Mouse (Mus musculus) embryonic facial prominence, embryonic 14.5 days (tissue): ENCODE results near the gene Esr2. TPM values are rescaled to one million over a fixed set of nuclear protein-coding genes. Genes with fewer than 3 reads are reported as not detected.

Experiments
- ATAC-seq: fragments of 200-750 bp; cut with Nextera tagmentation; 2 replicates; pipeline ENCODE4 v1.8.0; 2017; ENCODE audit warnings: low read depth, moderate number of reproducible peaks, moderate TSS enrichment
- DNase-seq: peaks from one replicate; pipeline ENCODE4 v3.0.0-alpha.2; 2015; ENCODE audit warnings: low spot score
- H3K27ac ChIP-seq: fragments of 300-500 bp; sonication (generic); replicated peaks from 2 replicates; pipeline ENCODE4 v1.5.1; 2014; ENCODE audit warnings: low read depth, mild to moderate bottlenecking, low read length, moderate library complexity
- H3K27me3 ChIP-seq: fragments of 300-500 bp; sonication (generic); replicated peaks from 2 replicates; pipeline ENCODE4 v1.6.1; 2014; ENCODE audit warnings: low read length; ENCODE audit not compliant: control insufficient read depth, insufficient read depth
- H3K36me3 ChIP-seq: fragments of 300-500 bp; sonication (generic); 2 replicates; pipeline ENCODE4 v1.6.1; 2014; ENCODE audit warnings: low read length, mixed read lengths; ENCODE audit not compliant: control insufficient read depth, insufficient read depth
- H3K4me1 ChIP-seq: fragments of 300-500 bp; sonication (generic); 2 replicates; pipeline ENCODE4 v1.6.1; 2014; ENCODE audit warnings: antibody characterized with exemption, low read length; ENCODE audit not compliant: control insufficient read depth, insufficient read depth
- H3K4me2 ChIP-seq: fragments of 300-500 bp; sonication (generic); 2 replicates; pipeline ENCODE4 v1.6.1; 2014; ENCODE audit warnings: low read depth, mild to moderate bottlenecking, low read length, moderate library complexity, mixed read lengths
- H3K4me3 ChIP-seq: fragments of 300-500 bp; sonication (generic); 2 replicates; pipeline ENCODE4 v1.5.1; 2014; ENCODE audit warnings: low read depth, mild to moderate bottlenecking, low read length
- H3K9ac ChIP-seq: fragments of 300-500 bp; sonication (generic); 2 replicates; pipeline ENCODE4 v1.6.1; 2014; ENCODE audit warnings: low read depth, mild to moderate bottlenecking, low read length, moderate library complexity, mixed read lengths
- H3K9me3 ChIP-seq: fragments of 300-500 bp; sonication (generic); 2 replicates; pipeline ENCODE4 v1.6.1; 2016; ENCODE audit warnings: low read length; ENCODE audit not compliant: control insufficient read depth
- WGBS: fragments of 180-500 bp; shearing (Covaris S2); extraction: QIAGEN DNeasy Blood & Tissue Kit; methylation state at CpG from one replicate; pipeline ENCODE4 v1.1.7; 2014; 5-methylcytosine and 5-hydroxymethylcytosine counted together
- polyA plus RNA-seq: library from polyadenylated mRNA; unstranded; fragments of >200 nt; fragmentation: Nextera tagmentation; extraction: Ambion mirVana; gene quantifications from 2 replicates; pipeline ENCODE4 v1.2.1, GENCODE M21; 2014

Esr2 gene
- polyA plus RNA-seq, 1 experiment from 2014 or later, result not detected

- WGBS, result 75% methylated on average over 4 of the region's 4 CpGs
- Histone ChIP-seq H3K9ac (no peak overlapping the region), H3K9me3 (no peaks in the 10 kb centered on the region), H3K4me1 (no peaks in the 10 kb centered on the region), H3K27me3 (no peaks in the 10 kb centered on the region), H3K4me2 (no peak overlapping the region), H3K4me3 (no peak overlapping the region), H3K36me3 (no peaks in the 10 kb centered on the region), H3K27ac (no peak overlapping the region)
- DNase-seq (no peak), ATAC-seq (no peak)
These were observed 44.5 kb downstream of the Esr2 start for GRCm38 (mm10) chr12:76132591-76132990.

DNA sequence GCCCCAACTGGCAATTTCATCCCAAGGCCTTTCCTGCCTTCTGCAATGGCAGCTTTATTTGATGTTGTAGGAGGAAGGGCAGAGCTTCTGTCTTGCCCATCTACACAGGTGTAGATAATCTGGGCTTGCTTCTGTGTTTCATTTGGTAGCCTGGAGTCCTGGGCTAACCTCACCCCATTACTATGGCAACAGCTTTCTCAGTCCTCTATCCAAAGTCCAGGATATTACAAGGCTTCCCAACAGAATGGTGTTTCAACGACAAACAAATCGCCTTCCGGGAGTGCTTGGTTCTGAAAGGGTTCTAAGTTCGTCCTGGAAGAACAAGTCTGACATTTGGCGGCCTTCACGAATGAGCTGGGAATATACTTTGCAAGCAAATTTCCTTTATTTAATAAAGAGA lies 46.2 kb downstream of the Esr2 start:
- WGBS, result 85% methylated on average over 6 of the region's 6 CpGs
- no peaks in the 10 kb centered on the region for H3K9me3 ChIP-seq

DNA sequence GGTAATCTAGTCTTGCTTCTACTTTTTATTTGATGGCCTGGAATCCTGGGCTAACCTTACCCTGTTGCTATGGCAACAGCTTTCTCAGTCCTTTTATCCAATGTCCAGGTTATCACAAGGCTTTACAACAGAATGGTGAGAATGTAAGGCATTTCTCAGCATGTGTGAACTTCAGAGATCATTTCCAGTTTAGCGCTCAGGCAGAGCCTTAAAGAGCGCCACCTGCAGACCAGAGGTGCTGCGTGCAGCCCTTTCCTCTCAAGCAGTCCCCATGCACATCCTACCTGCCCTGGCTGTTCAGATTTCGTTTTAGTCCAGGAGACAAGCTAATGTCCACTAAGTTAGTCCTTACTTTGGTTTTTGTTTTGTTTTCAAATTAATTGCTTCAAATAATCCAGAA lies 46.8 kb downstream of the Esr2 start:
- Histone ChIP-seq H3K27ac (no peak overlapping the region), H3K4me2 (no peak overlapping the region), H3K4me3 (no peak overlapping the region), H3K27me3 (no peaks in the 10 kb centered on the region), H3K9me3 (no peaks in the 10 kb centered on the region), H3K9ac (no peak overlapping the region), H3K4me1 (no peaks in the 10 kb centered on the region), H3K36me3 (no peaks in the 10 kb centered on the region)
- DNase-seq (peak; percentile 22), ATAC-seq (no peak)
- 25% methylated on average over 4 of the region's 4 CpGs for WGBS

More for the DNA sequence above, 46.2 kb downstream of the Esr2 start:
- Histone ChIP-seq H3K27me3 (no peaks in the 10 kb centered on the region), H3K9ac (no peak overlapping the region), H3K27ac (no peak overlapping the region), H3K4me1 (no peaks in the 10 kb centered on the region), H3K4me3 (no peak overlapping the region), H3K36me3 (no peaks in the 10 kb centered on the region), H3K4me2 (no peak overlapping the region)
- ATAC-seq, result no peak
- no peak for DNase-seq

GRCm38 (mm10) chr12:76128831-76129230 lies 48.2 kb downstream of the Esr2 start:
- WGBS, result 81% methylated on average over 10 of the region's 10 CpGs

DNA sequence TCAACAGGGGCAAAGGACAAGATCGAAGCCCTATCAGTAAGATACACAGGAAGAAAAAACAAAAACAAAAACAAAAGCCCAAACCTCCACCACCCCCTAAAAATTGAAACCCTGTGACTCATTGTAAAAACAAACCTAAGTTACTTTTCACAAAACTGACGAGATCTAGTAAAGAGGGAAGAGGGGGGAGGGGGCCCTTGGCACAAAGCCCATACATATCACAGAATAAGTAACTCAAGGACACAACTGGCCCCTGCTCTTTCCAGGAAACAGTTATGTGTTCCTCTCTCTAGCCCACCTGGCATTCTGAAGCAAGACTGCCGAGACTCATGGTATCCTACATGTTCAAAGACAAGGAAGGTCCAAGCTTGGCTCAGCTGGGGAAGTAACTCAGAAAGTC lies 48.8 kb downstream of the Esr2 start:
- Histone ChIP-seq H3K9ac (no peak overlapping the region), H3K27ac (no peak overlapping the region), H3K9me3 (no peaks in the 10 kb centered on the region), H3K27me3 (no peaks in the 10 kb centered on the region), H3K4me3 (no peak overlapping the region), H3K36me3 (no peaks in the 10 kb centered on the region), H3K4me1 (no peaks in the 10 kb centered on the region), H3K4me2 (no peak overlapping the region)
- ATAC-seq, result no peak
- 51% methylated on average over 3 of the region's 3 CpGs for WGBS
- DNase-seq, result no peak

More at GRCm38 (mm10) chr12:76128831-76129230, 48.2 kb downstream of the Esr2 start:
- Histone ChIP-seq H3K27me3 (no peaks in the 10 kb centered on the region), H3K4me1 (no peaks in the 10 kb centered on the region), H3K36me3 (no peaks in the 10 kb centered on the region), H3K4me3 (no peak overlapping the region), H3K27ac (no peak overlapping the region), H3K4me2 (no peak overlapping the region), H3K9ac (no peak overlapping the region), H3K9me3 (no peaks in the 10 kb centered on the region)
- ATAC-seq, result no peak
- no peak for DNase-seq

- H3K36me3 ChIP-seq, result no peaks in the 10 kb centered on the region
- H3K4me1 ChIP-seq, result no peaks in the 10 kb centered on the region
- DNase-seq (no peak), ATAC-seq (no peak)
- H3K27me3 ChIP-seq, result no peaks in the 10 kb centered on the region
- H3K27ac ChIP-seq, result no peak overlapping the region
- no peak overlapping the region for H3K4me2 ChIP-seq
- H3K4me3 ChIP-seq, result no peak overlapping the region
- 79% methylated on average over 6 of the region's 6 CpGs for WGBS
- no peaks in the 10 kb centered on the region for H3K9me3 ChIP-seq
- H3K9ac ChIP-seq, result no peak overlapping the region
These were observed 53.8 kb downstream of the Esr2 start for GRCm38 (mm10) chr12:76123223-76123622.

- H3K4me2 ChIP-seq, result no peak overlapping the region
- no peaks in the 10 kb centered on the region for H3K4me1 ChIP-seq
- H3K36me3 ChIP-seq, result no peaks in the 10 kb centered on the region
- DNase-seq, result peak; percentile 11
- H3K4me3 ChIP-seq, result no peak overlapping the region
- no peak for ATAC-seq
- no peaks in the 10 kb centered on the region for H3K27me3 ChIP-seq
- no peak overlapping the region for H3K9ac ChIP-seq
- H3K9me3 ChIP-seq, result no peaks in the 10 kb centered on the region
- no peak overlapping the region for H3K27ac ChIP-seq
- 64% methylated on average over 4 of the region's 4 CpGs for WGBS
These were observed 59.4 kb downstream of the Esr2 start for GRCm38 (mm10) chr12:76117632-76118153.

GRCm38 (mm10) chr12:76116577-76116976 lies 60.5 kb downstream of the Esr2 start:
- ATAC-seq, result no peak

GRCm38 (mm10) chr12:76111046-76111445 lies 66.0 kb downstream of the Esr2 start:
- ATAC-seq, result no peak
- Histone ChIP-seq H3K36me3 (peaks cover 47% of the 10 kb centered on the region), H3K4me3 (no peak overlapping the region), H3K9ac (no peak overlapping the region), H3K27me3 (no peaks in the 10 kb centered on the region), H3K9me3 (no peaks in the 10 kb centered on the region), H3K27ac (no peak overlapping the region), H3K4me1 (no peaks in the 10 kb centered on the region), H3K4me2 (no peak overlapping the region)
- 95% methylated on average over 3 of the region's 3 CpGs for WGBS
- DNase-seq, result no peak

More at GRCm38 (mm10) chr12:76116577-76116976, 60.5 kb downstream of the Esr2 start:
- Histone ChIP-seq H3K4me2 (no peak overlapping the region), H3K27ac (no peak overlapping the region), H3K36me3 (no peaks in the 10 kb centered on the region), H3K4me3 (no peak overlapping the region), H3K4me1 (no peaks in the 10 kb centered on the region), H3K9me3 (no peaks in the 10 kb centered on the region), H3K9ac (no peak overlapping the region), H3K27me3 (no peaks in the 10 kb centered on the region)
- 44% methylated on average over 4 of the region's 4 CpGs for WGBS
- no peak for DNase-seq
